Mouse (Mus musculus) adrenal gland, postnatal 36 days (tissue): ENCODE data around the gene Mr1. TPM values are rescaled to one million over a fixed set of nuclear protein-coding genes. Genes with fewer than 3 reads are reported as not detected.

ENCODE experiments used
- DNase-seq, 2 experiments: peaks; one replicate each; pipeline ENCODE4 v3.0.0; 2021; ENCODE audit warnings: mixed read lengths in 1 of 2
- total RNA-seq, 2 experiments: library from RNA; stranded (reverse); gene quantifications; 2 replicates each; pipeline ENCODE4 v1.2.3; 2021

Gene Mr1
- total RNA-seq, 2 experiments from 2014 or later = 20.2 to 27.0 TPM

DNA sequence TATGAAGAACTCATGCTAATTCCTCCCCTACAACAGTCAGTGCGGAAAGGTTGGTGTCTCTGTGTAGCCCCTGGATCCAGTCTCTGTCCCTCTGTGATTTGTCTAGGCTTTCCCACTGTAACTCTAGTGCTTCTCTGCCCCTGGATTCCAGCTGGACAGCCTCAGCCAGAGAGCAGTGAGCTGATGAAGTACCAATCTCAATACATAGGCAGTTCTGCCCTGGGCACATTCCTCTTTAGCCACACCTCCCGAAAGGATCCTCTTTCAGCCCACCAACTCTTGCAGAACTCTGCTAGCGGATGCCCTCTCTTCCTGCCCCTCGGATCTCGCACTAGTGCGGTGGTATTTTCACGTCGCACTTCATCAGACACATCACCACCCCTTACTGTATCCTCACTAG lies 11.7 kb downstream of the Mr1 start:
- no peak for DNase-seq

DNA sequence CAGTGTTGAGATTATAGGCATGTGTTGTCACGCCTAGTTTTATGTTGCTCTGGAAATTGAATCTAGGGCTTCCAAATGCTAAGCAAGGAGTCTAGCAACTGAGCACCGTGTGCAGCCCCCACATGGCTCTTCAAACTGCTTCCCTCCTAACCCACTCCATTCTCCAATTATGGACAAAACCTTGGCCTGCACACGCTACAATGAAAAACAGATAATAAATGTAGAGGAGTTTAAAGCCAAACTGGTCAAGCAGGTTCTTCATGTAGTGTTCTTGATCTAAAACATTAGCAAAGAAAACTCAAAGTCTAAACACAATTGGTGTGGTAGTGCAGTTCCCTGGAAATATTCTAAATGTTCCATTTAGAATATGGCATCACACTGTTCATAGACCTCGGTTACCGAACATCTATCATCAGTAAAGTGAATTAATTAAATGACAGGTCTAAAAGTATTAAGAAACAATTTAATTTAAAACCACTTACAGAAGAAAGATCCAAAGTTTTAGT lies 19.1 kb downstream of the Mr1 start:
- DNase-seq = no peak

DNA sequence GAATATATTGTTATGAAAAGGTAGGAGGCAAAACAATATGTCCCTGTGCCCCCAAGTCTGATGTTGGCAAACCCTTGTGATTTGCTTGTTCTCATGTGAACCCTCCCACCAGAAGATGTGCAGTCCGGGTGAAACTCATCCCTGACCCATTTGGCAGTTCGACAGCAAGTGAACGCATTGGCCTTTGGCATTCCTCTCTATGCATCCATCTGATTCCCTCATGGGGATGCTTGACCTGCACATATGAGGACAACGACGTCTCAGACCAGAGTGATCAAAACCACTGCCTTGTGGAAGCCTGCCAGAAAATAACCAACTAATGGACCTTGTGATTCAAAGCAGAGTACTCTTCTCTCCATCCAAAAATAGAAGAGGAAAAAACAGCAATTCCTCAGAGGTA lies 19.9 kb downstream of the Mr1 start:
- peak; percentile 41 to 45 for DNase-seq

DNA sequence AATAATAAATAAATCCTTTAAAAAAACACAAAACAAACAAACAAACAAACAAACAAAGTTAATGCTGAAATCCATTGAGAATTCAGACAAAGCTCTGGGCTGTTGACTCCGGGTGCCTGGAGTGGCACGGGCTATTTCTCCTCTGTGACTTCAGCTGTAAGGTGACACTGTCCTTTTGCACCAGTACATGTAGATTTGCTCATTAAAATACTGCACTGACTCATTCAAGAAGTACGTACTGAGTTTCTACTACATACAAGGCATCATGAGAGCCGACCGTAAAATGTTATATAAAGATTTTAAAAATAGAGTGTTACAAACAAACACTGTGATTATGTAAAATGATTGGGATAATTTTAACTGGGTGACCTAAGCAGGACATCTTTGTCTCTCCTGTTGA lies 22.2 kb downstream of the Mr1 start:
- no peak for DNase-seq

DNA sequence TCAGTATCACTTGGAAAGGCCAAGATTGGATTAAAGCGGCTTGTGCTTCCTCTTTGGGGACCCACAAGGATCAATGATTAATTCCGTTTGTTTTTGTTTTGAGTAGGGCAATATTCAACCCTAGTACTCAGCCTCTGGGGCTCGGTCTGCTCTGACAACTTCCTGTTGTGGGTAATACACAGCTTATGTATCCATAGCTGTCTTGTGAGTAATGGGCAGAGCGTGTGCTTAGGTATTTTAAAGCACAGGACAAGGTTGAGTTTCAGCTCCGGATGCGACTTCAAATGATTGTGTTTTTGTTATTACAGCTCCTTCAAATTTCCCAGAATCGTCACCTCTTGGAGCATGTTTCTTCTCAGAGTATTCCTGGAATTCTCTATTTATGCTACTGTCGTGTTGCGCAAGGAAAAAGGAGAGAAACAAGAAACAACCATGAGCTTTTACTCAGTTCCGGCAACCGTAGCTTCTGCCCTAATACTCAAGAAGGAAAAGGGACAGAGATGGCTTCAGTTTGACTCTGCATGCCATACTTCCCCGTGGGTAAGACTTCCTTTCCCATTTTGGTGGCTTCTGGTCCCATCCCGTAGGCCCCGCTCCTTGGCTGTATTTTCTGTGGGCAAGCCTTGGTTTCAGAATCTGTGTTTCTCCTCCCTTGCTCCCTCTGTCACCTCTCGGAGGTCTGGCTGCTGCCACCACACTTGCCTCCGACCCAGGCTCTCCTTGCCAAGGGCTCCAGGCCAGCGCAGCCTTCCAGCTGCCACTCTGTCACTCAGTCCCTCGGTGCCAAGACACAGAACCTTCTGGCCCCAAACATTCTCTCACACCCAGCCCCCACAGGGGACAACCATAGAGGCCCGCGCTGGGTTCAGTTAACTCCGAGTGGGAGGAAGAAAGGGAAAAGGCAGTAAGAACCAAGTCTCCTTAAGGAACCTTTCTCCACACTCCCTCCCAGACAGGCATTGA lies 24.4 kb downstream of the Mr1 start:
- peak; percentile 42 to 65 for DNase-seq

DNA sequence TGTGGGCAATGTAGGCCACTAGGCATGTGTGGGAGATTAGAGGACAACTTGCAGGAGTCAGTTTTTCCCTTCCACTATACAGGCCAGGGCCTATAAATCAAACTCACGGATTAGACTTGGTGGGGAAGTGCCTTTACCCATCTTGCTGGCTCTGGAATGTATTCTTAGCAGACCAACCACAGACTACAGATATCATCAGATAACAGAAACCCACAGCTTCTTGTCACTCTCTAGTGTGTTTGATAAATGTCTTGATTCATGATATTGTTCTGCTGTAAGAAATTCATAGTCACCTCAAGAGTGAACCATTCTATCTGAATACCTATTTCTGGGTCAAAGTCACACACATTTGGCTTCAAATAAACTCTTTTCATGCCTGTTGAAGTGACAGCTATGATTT lies 26.9 kb downstream of the Mr1 start:
- no peak for DNase-seq

DNA sequence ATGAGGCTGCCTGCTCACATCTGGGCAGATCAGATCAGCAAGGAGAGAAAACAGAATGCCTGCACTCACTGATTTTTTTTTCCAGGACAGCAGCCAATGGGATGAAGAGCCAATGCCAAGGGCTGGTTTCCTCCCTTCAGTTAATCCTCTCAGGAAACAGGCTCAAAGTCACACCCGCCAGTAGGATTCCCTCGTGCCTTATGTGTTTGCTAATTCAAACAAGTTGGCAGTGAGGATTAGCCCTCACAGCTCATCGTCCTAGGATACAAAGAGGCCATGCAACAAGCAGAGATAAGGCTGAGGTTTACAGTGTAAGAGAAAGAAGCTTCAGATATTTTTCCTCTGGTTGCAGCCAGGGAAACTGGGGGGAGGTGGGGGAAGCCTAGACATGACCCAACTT lies 32.7 kb downstream of the Mr1 start:
- DNase-seq = no peak

DNA sequence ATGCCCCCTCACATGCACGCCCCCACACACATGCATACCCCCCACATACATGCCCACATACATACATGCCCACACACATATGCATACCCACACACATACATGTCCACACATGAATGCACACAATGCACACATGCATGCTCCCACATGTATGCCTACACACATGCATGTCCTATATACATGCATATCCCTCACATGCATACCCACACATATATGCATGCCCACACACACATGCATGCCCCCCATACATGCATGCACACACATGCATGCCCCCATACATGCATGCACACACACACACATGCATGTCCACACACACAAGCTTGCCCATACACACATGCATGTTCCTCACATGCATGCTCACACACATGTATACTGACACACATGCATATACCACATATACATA lies 33.7 kb downstream of the Mr1 start:
- DNase-seq = no peak

DNA sequence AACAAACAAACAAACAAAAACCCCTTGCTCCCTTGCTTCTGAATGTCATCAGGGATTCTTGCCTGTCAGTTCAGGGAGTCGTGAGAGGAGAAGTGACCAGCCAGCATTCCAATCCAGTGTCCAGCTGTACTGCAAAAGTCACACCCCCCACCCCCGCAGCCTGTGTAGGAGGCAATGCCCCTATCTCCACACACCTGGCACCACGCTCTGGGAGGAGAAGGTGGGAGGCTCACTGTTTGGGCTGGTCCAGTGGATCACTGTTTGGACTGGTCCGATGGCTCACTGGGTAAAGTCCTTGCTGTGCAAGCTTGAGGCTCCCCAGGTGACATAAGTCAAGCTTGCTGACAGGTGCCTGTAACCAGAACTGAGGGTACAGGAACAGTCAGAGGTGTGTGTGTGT lies 34.5 kb downstream of the Mr1 start:
- no peak for DNase-seq

DNA sequence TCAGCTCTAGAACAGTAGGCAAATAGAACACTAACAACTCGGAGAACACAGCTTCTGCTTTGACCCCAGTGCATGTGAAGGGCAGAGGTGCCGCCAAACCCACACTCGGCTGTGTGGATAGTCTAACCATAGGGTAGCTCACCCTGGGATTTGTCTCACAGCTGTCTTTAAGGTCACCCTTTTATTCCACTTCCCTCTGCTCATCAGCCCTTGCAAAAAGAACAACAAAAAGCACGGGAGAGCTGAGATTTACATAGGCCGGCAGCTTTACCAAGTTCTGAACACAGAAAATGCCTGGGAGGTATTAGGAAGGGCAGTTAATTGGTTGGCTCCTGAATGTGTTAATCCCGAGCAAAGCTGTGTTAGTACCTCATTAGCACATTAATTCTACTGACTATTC lies 35.1 kb downstream of the Mr1 start:
- no peak for DNase-seq

DNA sequence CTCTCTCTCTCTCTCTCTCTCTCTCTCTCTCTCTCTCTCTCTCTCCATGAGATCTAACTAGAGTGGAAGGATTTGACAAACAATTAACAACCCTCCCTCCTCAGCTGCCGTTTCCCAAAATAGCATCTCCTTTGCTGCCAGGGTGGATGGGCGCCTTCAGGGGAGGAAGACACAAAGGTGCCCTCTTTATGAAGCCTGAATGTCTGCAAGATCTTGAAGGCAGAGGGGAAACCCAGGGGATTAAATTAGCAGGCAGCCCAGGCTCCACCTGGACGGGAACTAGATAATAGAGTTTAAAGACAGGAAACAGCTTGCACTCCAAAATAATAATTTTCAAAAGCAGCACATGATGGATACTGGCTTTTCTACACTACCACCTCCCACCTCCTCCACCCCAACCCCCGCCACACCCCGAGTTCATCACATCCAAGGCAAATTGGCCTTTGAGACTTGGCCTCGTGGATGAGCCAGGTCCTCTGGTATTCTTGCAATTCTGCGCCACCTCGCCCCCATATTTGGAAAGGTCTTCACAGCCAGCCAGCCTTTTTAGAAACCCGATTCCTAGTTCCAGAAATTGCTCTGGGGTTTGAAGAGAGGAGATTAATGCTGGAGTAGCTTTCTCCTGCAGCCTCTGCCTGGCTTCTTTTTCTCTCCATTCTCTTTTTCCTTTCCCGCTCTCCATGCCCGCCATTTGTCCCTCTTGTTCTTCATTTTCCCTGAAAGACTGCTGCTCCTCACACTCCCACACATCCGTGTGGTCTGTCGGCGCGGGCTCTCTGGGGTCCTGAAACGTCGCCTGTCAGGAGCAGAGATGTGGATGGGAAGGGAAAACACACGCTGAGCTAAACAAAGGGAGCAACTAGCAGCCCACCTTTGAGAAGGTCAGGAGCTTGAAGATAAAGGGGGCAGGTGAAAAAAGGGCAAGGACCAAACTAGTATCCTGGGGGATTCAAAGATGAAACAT lies 36.9 kb downstream of the Mr1 start:
- no peak for DNase-seq

DNA sequence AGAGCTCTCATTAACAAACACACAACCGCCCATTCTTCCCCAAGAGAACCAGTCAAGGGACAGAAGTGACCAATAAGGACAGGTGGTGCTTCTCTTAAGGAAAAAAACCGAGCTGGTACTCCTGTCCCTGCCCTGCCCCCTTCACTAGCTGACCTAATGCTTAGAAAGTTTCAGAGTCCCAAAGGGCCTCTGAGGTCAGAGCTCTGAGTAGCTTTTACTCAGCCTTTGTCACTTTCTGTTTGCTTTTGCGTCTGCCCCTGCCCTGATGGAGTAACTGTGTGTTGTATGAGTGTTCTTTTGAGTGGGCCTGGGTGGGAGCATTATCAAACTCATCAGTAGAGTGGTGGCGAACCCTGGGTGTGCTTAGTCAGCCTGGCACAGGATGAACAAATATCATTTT lies 38.2 kb downstream of the Mr1 start:
- peak in 1 of 2 experiments; percentile 45 for DNase-seq

DNA sequence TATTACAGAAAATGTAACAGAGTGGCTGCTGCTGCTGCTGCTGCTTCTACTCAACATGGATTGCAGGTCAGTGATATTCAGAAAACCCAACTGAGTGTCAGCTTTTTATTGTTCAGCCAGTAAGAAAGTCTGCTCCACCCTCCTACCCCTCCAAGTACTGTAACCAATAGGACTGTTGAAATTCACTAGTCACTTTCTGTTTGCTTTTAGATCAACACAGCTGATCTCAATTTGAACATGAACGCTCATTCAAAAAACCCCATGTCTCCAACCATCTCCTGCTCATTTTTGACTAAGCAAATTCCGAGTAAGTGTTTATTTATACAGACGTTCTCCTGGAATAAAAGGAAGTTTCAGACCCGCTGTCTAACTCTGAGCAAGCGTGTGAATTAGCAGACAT lies 38.8 kb downstream of the Mr1 start:
- no peak for DNase-seq

DNA sequence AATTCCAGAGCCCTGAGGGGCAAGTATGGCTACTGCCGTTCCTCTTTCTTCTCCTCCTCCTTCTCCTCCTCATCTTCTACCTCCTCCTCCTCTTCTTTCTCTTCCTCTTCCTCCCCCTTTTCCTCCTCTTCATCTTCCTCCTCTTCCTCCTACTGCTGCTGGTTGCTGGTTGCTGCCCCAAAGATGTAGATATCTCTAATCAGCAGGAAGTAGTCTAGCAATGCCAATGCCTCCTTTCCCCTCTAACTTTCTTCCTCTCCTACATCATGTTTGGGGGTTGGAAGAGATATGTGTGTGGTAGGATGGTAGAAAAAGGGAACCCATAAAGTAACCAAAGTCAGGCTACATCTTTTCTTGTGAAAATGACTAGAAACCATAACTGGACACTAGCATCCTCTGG lies 40.3 kb downstream of the Mr1 start:
- DNase-seq = no peak

DNA sequence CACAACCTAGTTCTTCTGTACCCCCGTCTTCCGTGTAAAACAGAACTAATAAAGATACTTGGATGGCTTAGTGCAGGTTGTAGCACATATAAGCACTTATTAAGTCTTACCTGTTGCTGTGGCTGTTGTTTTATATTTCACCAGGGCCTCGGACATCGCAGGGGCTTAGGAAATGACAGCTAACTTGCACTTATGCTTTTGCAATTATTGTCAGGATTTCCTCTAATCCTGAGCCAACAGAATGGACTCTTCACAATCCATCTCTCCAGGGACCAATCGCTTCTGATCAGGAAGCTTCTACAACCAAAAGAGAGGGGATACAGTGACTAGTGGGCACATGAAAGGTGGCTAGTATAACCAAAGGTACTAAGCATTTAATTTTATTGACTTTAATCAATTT lies 42.6 kb downstream of the Mr1 start:
- DNase-seq = no peak

DNA sequence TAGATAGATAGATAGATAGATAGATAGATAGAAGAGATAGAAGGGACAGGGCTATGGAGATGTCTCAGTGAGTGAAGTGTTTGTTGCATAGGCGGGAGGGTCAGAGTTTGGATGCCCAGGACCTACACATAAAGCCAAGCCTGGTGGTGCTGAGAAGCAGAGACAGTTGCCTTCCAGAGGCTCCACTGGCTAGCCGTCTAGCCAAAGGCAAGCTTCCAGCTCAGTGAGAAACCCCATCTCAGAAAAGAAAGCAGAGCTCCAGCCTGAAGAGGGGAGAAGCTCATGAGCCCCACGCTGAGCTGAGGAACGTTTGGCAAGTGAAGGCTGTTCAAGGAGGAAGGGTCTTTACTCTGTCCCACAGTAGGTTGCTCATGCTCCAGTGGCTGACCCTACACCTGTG lies 44.0 kb downstream of the Mr1 start:
- no peak for DNase-seq

DNA sequence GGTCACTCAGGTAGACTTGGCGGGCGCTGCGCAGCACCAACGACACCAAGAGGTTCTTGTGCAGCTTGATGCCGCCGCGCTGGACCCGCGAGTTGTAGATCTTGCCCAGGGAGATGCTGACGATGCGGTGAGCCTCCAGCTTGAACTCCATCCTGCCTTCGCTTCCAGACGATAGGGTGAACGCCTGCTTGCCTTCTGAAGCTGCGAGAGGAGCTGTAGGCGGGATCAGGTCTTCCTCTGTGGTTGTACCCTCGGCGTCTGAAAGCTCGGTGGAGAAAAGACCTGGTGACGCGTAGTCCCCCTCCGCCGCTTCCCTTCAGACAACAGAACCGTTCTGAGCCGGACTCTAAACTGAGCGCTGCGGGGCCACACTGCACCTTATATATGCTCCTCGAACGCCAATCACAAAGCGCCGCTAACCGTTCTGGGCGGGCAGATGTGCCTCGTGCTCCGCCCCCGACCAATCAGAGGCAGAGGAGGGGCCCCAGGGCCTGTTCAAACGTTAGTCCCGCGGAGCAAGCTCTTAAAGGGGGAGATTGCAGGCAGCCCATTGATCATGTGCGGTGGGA lies 47.2 kb downstream of the Mr1 start, which contains the start of gene Ier5:
Gene Ier5, minus strand, starts transcription at position 357 of the 569 bp plus-strand sequence.
- peak; percentile 97 for DNase-seq

DNA sequence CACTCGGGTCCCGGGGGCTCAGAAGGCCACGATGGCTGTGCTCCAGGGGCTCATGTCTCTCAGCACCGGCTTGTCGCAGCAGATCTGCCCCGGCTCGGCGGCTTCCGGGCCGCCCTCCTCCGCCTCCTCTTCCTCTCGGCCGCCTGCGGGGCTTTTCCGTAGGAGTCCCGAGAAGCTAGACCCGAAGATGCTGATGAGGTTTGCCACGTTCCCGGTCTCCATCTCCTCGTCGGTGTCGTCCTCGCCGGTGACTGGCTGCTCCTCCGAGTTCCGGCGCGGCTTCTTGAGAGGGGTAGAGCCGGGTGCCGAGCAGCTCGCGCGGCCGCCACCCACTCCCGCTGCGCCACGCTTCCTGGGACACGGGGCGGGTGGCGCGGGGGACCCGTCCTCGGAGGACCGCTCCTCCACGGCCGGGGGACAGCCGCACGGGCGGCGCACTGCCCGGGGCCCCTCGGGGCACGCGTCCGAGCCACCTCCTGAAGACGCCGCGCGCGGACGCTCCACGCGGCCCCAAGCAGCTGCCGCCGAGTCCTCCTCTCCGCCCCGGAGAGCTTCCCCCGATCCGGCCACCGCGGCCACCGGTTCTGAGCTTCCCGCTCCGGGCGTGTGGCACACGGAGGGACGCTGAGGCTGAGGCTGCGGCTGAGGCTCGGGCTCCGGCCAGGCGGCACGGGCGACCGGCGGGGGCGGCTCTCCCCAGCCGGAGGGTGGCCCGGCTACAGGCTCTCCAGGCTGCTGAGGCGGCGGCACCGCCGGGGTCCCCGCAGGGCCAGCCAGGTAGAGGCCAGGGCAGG lies 47.9 kb downstream of the Mr1 start:
- peak; percentile 64 to 75 for DNase-seq

DNA sequence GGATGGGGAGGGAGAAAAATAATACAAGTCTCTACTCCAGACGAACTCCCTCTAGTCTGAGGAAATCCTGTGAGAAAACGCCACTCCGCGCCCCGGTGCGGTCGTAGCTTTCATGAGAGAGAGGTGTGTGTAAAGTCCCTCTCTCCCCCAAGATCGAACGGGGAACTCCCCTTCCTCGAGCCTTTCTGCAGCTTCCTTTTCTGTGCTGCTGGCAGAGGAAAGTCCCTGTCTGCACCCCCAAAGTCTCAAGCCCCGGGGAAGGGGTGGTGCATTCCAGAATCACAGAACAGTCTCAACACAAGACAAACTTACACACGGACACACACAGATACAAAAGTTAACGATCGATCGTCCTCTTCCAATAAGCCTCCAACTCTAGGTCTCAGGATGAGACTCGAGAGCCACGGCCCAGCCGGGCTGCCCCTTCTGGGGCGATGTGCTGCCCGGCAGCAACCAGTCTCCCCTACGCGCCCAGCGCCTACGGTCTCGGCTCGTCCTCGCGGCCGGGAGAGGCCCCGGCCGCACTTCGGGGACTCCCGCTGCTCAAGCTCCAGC lies 48.6 kb downstream of the Mr1 start:
- DNase-seq = peak; percentile 42 to 59

DNA sequence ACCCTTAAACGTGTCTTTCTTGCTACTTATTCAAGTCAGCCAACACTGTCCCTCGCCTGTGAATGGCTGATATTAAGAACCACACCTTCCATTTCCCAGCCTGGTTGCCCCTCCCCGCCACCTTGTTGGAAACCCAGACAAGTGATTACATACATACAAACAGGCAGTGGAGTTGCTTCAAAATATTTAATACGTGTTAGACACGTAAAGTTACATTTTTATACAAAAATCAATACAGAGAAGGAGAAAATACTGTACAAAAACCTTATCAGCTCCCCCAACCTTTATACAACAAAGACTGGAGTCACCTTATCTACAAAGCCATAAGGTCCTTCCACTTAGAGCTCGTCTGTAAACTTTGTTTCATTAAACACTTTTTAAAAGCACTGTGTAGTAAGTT lies 49.3 kb downstream of the Mr1 start:
- no peak for DNase-seq

DNA sequence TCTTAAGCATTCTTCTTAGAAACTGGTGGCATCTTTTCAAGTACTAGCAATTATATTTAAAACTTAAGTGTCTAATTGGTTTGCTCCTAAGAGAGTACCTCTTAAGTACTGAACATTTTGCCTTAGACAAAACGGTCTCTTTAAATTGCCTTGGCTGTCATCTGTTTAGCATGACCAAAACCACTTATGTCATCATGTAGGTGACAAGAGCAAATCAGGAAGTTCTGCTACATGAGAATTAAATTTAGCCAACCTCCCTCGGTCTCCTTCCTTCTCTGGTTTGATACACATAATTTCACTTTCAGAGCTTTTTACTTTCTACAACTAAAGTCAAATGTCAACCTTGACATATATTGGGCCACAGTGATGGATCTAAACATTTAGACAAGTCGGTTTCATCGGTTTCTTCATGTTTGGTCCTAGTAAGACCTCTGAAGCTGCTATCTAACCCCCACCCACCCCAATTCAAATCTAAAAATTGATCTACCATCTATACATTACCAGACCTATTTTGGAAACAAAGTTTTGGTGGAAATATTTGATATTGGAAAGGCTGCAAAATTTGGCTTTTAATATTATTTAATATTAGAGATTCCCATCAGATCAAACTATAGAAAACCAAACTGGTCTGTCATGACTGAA lies 49.9 kb downstream of the Mr1 start:
- no peak for DNase-seq
